Mouse (Mus musculus): ENCODE measurements around the gene Wscd1.

Wscd1 gene

DNA sequence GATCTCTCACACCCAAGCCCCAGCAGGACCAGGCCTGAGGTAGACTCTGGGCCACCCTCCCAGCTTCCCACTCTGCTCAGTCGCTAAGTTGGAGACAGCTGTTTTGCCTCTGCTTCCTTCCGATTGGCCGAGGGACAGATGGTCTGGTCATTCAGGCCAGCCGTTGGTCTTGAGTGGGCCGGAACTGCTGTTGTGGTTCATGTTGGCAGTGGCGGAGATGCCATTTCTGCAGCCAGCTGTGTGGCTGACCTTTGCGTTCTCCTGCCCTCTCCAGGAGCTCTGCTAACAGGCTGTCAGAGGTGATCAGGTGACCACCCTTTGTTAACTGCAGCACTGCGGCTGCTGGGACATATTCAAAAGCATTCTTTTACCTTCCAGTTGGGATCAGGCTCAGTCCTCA lies 20.0 kb downstream of the Wscd1 start:
- DNase-seq (ENCODE audit: low read depth in 2 of 2, low spot score in 2 of 2) = no peak

DNA sequence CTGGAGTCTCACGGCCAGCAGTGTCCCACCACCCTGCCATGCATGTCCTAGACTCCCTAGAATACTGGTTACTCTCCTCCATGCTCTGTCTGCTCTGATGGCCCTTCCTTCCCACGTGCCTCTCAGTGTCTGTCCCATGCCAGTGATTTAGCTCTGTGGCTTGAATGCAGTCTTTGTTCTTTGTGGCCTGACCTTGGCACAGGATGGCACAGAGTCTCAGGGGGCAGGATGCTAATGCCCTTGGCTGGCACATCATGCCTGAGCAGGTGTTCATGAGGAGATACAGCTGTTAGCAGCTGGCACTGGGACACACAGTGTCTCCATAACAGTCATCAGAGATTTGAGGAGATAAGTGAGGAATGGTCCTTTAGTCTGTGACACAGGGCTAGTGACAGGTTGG lies 20.8 kb downstream of the Wscd1 start:
- no peak for DNase-seq (ENCODE audit: low read depth in 2 of 2, low spot score in 2 of 2)

DNA sequence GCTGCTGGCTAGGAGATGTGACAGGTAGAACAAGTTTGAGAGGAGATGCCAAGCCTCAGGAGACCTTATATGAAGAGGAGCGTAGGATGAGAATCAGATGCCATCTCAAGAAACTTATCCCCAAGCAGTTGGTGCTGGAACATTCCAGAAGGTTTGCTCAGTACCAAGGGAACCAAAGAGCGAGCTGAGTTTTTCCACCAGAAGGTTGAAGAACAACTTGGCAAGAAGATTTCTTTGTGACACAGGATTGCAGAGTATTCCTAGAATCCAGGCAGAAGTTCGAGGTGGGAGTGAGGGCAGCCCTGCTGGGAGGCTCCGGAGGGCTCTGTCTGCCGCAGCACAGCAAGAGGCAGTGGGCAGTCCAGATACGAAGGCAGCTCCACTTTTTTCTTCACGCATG lies 21.4 kb downstream of the Wscd1 start:
- DNase-seq (ENCODE audit: low read depth in 2 of 2, low spot score in 2 of 2) = no peak

DNA sequence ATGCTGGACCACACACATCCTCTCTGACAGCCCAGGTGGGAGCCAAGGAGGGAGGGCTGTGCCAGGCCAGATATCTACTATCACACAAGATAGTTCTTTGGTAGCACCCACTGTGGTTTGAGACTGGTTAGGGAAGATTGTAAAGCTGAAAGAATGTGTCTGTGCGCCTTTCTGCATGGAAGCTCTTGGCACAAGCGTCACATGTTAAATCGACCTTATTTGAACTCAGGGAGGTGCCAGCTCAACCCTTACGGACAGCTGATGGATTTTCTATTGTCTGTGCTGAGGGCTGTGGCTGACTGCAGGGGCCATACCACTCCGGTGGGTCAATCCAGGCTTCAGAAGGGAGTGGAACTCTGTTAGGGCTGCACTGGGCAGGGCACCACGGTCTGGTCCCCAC lies 22.3 kb downstream of the Wscd1 start:
- no peak for DNase-seq (ENCODE audit: low read depth in 2 of 2, low spot score in 2 of 2)

DNA sequence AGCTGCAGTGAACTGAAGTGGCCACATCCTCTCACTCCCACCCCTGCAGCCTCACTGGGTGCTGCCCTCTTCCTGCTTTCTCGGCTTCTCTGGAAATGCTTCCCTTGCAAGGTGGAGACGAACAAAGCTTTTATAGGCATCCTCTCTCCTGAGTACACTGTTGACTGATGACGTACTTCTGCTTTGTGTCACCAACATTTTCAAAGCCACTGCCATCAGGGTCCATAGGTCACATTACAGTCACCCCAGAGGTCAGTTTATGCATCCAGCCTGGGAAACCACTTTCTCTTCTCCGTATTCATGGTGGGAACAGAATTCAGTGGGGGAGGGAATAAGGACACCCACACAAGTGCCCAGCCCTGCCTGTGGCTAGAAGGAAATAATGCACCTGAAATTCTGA lies 23.1 kb downstream of the Wscd1 start:
- no peak for DNase-seq (ENCODE audit: low read depth in 2 of 2, low spot score in 2 of 2)

DNA sequence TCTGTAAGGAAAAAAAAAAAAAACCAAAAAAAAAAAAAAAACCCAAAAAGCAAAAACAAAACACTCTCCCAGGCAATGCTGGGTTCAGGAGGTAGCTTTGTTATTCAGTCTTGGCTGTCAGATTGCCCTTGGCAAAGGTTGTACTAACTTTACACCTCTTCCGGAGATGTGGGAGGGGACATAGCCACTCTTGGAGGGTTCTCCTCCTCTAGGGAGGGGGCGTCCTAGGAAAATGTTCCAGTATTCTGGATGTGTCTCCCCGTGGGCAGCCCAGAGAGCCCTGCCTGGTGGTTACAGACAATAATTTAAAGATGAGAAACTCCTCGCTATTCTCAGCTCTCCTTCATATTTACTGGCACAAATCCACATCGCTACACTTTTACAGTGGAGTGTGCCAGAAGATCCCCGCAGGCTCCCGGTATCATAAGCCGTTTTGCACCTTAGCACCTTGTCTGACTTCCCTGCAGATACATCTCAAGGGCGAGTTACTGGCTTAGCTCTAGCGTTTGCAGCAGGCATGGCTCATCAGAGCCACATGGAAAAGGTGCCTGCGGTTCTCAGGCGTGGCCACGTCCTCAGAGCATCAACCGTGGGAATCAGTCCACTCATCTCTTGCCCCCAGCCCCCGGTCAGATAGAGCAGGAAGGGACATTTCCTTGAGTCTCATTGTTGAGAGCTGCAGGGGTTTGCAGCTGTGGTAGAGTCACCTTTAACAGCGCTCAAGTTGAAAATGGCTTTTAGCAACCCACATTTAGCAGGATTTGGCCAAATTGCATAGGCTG lies 24.5 kb downstream of the Wscd1 start:
- no peak for DNase-seq (ENCODE audit: low read depth in 2 of 2, low spot score in 2 of 2)

DNA sequence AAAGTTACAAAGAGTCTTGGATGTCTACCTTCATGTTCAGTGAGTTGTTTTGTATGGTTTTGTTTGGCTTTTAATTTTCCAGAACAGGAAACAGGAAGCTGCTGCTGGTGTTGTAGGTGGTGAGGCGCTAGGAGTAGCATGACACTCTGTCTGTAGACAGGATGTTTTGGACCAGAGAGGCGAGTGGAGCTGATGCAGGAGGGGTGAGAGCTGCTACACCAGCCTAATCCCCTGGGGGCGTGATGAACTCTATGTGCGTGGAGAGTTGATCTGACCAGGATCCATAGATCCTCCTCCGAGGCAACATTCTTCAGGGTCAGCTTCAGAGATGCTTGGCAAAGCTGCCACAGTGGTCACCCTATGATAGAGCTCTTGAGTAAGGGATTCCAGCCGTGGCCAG lies 25.3 kb downstream of the Wscd1 start:
- DNase-seq (ENCODE audit: low read depth in 2 of 2, low spot score in 2 of 2) = peak in 1 of 2 experiments; percentile 2

DNA sequence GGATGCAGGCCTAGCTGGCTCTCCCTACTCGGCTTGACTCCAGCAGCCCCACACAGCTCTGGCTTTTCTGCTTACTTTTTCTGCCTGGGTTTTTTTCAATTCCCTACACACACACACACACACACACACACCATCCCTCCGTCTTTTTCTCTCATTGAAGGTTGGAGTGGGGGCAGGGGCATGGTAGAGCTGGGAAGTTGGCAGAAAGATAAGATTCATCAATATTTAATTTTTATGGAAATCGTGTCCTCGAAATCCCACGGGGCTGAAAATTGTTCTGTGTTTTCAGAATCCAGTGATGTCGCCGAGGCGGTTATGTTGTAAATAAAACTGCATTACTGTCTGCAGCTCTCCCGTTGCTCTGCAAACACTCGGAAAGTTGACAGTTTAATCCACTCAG lies 29.9 kb downstream of the Wscd1 start:
- DNase-seq (ENCODE audit: low read depth in 2 of 2, low spot score in 2 of 2) = no peak

DNA sequence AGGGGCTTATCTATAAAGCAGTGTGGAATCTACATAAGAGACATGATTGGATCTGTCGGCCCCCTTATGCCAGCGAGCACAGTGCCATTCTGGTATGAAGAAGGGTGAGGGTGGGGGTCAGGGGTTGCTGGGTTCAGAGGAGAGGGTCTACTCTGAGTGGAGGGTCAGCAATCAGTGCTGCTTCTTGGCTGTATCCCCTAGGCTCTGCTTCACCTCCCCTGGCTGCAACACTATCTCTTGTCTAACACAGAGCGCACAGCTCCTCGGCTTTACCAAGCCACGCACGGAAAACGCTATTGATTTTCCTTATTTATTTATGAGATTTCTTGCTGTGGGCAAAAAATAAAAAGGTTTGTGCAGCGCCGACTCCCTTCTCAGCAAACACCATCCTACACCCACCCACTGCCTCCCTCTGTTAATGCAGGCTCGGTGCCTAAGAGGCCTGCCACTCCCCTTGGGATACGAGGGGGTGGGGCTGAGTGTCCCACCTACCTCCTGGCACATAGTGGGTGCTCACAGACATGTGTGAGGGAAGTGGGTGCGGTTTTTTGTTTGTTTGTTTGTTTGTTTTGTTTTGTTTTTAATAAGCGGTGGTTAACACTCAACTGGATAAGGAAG lies 32.1 kb downstream of the Wscd1 start:
- DNase-seq (ENCODE audit: low read depth in 2 of 2, low spot score in 2 of 2) = no peak

DNA sequence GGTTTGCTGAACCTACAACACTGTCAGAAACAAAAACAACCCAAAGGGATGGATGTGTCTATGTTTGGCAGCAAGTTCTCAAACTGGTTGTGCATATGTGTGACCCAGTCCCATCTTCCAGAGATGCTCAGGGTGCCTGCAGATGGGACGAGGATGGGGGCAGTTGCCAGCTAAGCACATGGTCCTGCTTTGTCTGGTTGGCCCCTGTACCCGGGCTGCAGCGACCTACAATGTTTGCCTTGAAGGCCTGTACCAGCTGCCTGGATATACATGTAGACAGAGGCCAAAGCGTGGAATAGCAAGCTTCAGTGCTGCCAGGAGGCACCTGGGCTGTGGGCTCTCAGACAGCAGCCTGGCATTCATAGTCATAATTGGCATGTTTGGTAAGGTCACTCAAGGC lies 35.8 kb downstream of the Wscd1 start:
- no peak for DNase-seq (ENCODE audit: low read depth in 2 of 2, low spot score in 2 of 2)

DNA sequence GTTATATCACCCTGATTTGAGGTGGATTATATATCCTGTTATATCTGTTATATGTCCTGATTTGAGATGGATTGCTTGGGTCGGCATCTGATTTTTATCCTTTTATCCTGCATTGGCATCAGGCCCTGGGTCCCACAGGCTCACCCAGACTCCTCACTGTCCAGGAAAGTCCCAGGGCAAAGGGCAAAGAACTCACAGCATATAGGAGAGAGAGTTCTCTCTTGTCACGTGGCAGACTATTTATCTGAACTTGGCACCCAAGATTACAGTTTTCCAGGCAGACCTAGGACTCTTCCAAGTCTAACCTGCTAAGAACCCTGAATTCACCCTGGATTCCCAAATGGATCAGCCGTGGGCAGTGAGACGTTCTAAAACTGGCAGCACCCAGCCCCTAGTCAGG lies 38.5 kb downstream of the Wscd1 start:
- DNase-seq (ENCODE audit: low read depth in 2 of 2, low spot score in 2 of 2) = no peak

DNA sequence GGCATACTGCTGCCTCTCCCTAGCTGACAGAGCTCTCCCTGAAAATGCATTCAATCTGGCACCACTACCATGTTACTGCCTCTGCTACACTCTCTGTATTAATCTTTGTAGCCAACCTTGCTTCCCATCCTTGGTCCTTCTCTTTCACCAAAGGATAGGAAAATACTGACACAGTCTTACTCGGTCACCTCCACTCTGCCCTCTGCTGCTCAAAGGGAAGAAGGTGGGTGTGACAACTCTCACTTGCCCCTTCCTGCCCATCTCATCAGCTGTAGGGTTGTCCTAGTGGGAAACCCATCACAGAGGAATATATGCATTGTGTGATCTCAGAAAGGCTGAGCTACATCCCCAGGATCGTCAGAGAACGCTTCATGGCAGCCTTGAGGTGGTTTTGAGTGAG lies 40.5 kb downstream of the Wscd1 start:
- DNase-seq (ENCODE audit: low read depth in 2 of 2, low spot score in 2 of 2) = no peak

DNA sequence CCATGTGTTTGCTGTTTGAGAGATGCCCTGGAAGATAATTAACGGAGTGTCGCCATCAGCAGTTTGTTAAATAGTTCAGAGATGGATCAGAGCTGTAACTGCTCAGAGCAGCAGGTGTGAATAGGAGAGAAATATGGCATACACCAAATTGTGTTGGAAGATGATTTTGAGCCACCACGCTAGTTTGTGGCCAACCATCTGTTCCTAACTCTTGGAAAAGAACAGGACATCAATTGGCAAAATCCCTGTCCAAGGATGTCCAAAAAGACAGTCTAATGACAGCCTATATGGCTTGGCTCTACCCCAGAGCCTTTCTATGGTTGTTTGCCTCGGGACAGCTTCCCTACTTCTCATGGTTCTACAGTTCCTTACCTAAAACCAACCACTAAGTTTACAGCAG lies 49.5 kb downstream of the Wscd1 start:
- DNase-seq (ENCODE audit: low read depth in 2 of 2, low spot score in 2 of 2) = no peak

DNA sequence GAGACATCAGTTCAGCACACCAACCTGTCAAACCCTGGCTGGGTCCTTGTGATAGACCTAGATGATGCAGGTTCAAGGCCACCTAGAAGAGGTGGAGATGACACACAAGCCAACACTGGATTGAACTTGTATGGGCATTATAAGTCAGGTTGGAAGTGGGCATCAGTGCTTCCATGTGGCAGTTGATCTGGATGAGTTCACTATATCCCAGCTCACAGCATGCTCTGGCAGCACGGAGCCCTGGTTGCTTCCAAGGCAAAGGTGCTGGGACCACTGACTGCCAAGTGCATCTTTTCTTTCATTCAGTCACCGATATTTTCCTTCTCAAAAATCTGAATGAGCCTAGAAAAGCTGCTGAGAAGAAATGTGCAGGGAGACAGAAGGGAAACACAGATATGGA lies 58.8 kb downstream of the Wscd1 start:
- no peak for DNase-seq (ENCODE audit: low read depth in 2 of 2, low spot score in 2 of 2)

DNA sequence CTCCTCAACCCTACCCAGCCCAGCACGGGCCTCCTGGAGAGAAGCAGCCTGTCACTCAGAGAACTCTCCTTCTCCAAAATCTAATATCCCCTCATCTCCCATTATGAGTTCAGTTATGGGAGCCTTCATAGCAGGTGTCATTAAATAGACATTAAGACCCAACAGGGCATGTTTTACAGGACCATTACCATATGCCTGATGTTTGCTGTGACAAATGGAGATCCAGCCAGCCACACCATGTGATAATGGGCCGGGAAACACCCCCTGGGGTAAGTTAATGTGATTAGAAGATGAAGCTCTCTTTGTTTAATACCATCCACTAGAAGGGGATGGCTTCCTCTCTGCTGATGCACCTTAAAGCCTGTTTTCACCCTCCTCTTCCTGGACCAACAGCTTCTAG lies 62.1 kb downstream of the Wscd1 start:
- DNase-seq (ENCODE audit: low read depth in 2 of 2, low spot score in 2 of 2) = no peak

DNA sequence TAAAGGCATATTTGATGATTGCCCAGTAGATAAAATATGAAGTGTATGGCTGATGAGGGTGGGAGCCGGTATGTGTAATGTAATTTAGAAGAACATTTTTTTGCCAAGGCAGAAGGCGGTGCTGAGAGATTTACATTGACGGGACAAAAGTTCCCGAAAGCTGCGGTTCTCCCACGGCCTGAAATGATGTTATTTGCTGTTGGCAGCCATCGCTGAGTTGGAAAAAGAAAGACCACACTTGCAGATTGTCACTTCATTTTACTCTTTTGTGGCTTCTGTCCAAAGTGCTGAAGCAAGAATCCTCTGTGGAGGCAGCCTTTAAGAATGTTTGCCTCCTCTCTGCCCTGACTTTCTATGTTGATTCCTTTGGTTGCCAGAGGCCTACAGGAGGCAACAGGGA lies 63.2 kb downstream of the Wscd1 start:
- no peak for DNase-seq (ENCODE audit: low read depth in 2 of 2, low spot score in 2 of 2)

DNA sequence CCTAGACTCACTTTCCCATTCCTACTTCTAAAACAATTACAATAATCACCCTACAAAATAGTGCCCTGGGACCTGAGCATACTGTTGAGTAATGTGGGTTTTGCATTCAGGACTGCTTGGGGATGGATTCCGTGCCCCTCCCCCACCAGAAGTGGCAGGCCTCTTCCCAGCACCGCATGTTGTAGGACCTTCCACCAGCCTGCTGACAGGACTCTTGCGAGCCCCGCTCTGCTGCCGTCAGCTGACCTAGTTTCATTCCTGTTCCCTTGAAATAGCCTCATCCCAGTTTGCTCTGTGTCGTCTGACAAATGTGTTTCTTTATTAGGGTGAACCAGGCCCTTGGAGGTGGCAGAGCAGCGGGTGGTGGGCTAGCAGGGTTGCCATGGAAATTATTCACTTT lies 64.8 kb downstream of the Wscd1 start:
- DNase-seq (ENCODE audit: low read depth in 2 of 2, low spot score in 2 of 2) = no peak

DNA sequence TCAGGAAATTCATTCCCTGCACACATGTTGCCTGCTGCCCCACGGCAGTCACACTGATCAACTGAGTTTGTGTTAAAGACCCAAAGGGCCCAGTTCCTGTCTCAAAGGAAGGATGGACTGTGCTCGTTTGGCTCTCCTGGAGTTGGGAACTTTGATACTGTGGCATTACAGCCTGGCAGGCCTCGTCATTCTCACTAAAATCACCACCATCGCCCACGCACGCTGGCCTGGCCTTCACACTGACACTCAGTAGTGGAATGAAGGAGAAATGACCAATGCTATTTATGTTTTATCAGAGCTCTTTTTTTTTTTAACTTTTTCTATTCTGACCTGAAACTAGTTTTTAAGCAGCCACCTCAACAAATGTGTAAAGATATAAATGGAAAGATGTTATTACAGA lies 65.6 kb downstream of the Wscd1 start:
- no peak for DNase-seq (ENCODE audit: low read depth in 2 of 2, low spot score in 2 of 2)

DNA sequence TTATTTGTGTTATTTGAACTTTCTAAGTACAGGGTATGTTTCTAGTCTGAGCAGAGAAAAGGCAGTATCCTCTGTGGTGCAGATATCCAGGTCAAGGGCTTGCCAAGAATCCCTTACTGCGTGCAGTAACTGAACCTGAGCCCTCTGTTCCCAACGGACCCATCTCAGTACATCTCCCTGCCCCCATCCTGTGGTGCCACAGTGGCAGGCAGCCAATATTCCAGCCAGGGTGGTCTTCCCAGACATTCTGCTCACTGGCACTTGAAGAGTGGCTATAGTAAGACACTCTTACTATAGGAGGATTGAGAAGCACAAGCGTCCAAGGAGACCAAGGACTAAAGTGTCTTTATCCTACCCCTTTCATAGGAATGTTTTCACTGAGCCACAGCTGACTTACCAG lies 67.2 kb downstream of the Wscd1 start:
- no peak for DNase-seq (ENCODE audit: low read depth in 2 of 2, low spot score in 2 of 2)

DNA sequence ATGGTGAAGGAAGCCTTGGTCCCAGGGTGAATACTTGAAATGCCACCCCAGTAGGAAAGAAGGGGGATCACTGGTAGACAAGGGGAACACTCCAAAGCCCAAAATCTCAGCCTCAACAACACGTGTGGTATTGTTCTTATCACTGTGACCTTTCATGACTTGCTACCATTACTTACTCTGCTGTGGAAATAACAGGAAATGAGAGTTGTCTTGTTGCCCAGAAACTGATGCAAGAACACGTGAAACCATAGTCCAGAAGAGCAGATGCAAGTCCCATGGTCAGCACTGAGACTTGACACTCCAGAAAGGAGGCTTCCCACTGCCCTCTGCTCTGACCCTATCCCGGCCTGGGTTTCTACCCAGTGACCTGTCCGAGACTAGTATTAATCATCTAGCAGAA lies 67.6 kb downstream of the Wscd1 start:
- no peak for DNase-seq (ENCODE audit: low read depth in 2 of 2, low spot score in 2 of 2)

DNA sequence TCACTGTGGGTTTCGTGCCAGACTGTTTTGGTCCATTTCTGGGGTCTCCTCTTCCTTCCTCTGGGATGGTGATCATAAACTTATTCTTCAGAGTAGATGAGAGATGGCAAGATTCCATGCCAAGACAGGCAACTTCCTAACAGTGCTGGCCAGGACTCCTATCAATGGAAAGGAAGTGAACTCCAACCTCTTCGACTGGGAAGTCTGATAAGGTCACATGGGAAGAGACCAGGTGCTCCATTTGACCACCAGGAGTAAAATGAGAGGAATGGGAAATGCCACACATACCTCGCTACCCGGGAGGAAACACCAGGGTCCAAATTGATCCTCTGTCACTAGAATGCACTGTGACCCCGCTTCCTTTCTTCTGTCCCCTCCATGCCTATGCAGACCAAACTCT lies 68.4 kb downstream of the Wscd1 start:
- DNase-seq (ENCODE audit: low read depth in 2 of 2, low spot score in 2 of 2) = no peak

DNA sequence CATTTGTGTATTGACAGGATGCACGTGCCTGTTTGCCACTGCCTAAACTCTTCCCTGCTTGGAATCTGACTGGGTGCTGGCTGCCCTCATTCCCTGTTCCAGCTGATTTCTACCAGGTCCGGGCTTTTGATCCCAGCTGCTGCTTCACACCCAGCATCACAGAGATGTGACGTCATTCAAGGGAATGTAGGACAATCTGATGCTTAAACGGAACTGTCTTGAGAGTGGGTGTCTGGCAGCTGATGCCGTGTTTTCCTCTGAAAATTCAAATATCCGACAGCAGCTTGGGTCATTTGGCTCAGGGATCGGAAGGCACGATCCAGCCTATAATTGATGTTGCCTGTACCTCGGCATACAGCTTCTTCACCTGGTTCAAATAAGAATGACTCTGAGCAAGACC lies 70.2 kb downstream of the Wscd1 start:
- no peak for DNase-seq (ENCODE audit: low read depth in 2 of 2, low spot score in 2 of 2)

DNA sequence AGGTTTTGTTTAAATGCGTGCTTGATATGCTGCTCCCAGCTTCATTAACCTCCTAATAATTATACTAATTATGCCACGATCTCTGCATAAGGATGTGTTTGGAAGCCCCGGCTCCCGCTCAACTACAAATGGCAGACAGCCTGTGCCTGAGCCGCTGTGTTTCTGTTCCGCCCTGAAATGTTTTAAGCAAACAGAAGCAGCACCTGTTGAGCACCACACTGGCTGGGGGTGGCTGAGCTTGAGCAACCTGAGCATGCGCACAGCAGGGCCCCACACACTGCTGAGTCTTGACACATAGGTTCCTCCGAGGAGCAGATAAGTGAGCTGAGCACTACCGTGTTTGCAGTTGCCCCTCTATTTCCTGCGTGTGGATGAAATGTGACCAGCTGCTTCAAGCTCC lies 71.1 kb downstream of the Wscd1 start:
- no peak for DNase-seq (ENCODE audit: low read depth in 2 of 2, low spot score in 2 of 2)
